Comparison of ENCODE assay signal across 12 mouse cellular contexts in the genomic region with DNA sequence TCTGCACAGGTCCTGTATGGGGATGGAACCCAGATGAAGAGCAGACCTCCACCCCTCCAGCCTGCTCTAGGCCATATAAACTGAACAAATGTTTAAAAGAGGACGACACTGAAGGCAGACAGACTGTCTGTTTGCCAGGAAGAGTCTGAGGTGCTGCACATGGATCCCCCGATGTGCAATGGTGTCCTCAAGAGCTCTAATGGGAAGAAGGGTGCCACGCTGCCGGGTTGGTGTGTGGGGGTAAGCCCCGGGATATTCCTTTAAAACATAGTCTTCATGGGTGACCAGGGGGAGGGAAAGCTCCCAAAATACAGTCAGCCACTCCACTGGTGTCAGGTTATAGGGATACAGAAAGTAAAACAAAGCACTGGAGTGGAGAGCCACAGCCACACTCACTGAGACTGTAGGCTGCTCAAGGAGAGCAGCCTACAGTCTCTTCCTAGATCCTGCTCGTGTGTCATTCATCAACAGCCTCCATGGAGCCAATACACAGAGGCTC. TPM values are rescaled to one million over a fixed set of nuclear protein-coding genes. Genes with fewer than 3 reads are reported as not detected.
DNase-seq lines count a peak whose midpoint lies in the region; ATAC-seq lines count a peak whose summit lies in the region.
"Had no signal": no experiment of that assay in that cellular context is flagged by ENCODE, and none has a peak within 500 bp of the region (broad histone marks: within the 10 kb centered on the region; RNA-seq: fewer than 3 reads in every experiment).

No protein-coding gene starts in this region.

- H3K4me3 ChIP-seq in heart, embryonic 15.5 days: no peak overlapping the region
- peak overlapping the region; percentile 89 for H3K4me3 ChIP-seq in megakaryocyte, embryonic 14.5 days (replicated peaks)
- no peak overlapping the region for H3K4me3 ChIP-seq in intestine, embryonic 16.5 days (ENCODE audit: low read length)
- no peak overlapping the region for H3K4me3 ChIP-seq in stomach, embryonic 15.5 days (replicated peaks)
- H3K4me3 ChIP-seq: neural tube, embryonic 12.5 days had no signal

- no peak overlapping the region for H3K9ac ChIP-seq in heart, embryonic 15.5 days
- peak overlapping the region; percentile 41; the same call in 1 of the 2 replicates for H3K9ac ChIP-seq in intestine, embryonic 16.5 days (ENCODE audit: low read depth, low read length)
- H3K9ac ChIP-seq in stomach, embryonic 15.5 days: no peak overlapping the region
- H3K9ac ChIP-seq: neural tube, embryonic 12.5 days had no signal

- H3K27ac ChIP-seq in heart, embryonic 15.5 days: peak overlapping the region; percentile 58
- peak overlapping the region; percentile 73 for H3K27ac ChIP-seq in intestine, embryonic 16.5 days (ENCODE audit: low read length)
- peak overlapping the region; percentile 81 for H3K27ac ChIP-seq in stomach, embryonic 15.5 days
- H3K27ac ChIP-seq: neural tube, embryonic 12.5 days had no signal

- ATAC-seq in heart, embryonic 15.5 days (replicated peaks; ENCODE audit: insufficient number of reproducible peaks, insufficient read depth, low FRiP score, low read depth): no peak
- no peak for ATAC-seq in megakaryocyte, adult 5-6 weeks (ENCODE audit: poor library complexity, severe bottlenecking)
- ATAC-seq in intestine, embryonic 16.5 days: no peak
- no peak for ATAC-seq in stomach, embryonic 15.5 days (ENCODE audit: insufficient read depth, low FRiP score, low read depth)

- no peaks in the 10 kb centered on the region for H3K9me3 ChIP-seq in heart, embryonic 15.5 days (replicated peaks)
- H3K9me3 ChIP-seq in megakaryocyte, embryonic 14.5 days: no peaks in the 10 kb centered on the region
- H3K9me3 ChIP-seq in intestine, embryonic 16.5 days (ENCODE audit: control insufficient read depth, low read length): no peaks in the 10 kb centered on the region
- H3K9me3 ChIP-seq in stomach, embryonic 15.5 days: no peaks in the 10 kb centered on the region
- H3K9me3 ChIP-seq: neural tube, embryonic 12.5 days had no signal

- H3K36me3 ChIP-seq in heart, embryonic 15.5 days: no peaks in the 10 kb centered on the region
- peaks cover 72% of the 10 kb centered on the region for H3K36me3 ChIP-seq in megakaryocyte, embryonic 14.5 days (replicated peaks; ENCODE audit: low read length)
- no peaks in the 10 kb centered on the region for H3K36me3 ChIP-seq in intestine, embryonic 16.5 days (ENCODE audit: control insufficient read depth, insufficient read depth, low read length)
- H3K36me3 ChIP-seq in stomach, embryonic 15.5 days: no peaks in the 10 kb centered on the region
- H3K36me3 ChIP-seq: neural tube, embryonic 12.5 days had no signal

- intact Hi-C loops in heart, postnatal 25 days (cut with DNase I): no loop called here

- H3K27me3 ChIP-seq in heart, embryonic 15.5 days: no peaks in the 10 kb centered on the region
- H3K27me3 ChIP-seq in megakaryocyte, embryonic 14.5 days (replicated peaks): peaks cover 5% of the 10 kb centered on the region
- H3K27me3 ChIP-seq in intestine, embryonic 16.5 days (replicated peaks; ENCODE audit: control insufficient read depth, insufficient read depth, low read length): no peaks in the 10 kb centered on the region
- no peaks in the 10 kb centered on the region for H3K27me3 ChIP-seq in stomach, embryonic 15.5 days (replicated peaks)
- H3K27me3 ChIP-seq: neural tube, embryonic 12.5 days had no signal

- peaks cover 71% of the 10 kb centered on the region for H3K4me1 ChIP-seq in heart, embryonic 15.5 days (replicated peaks)
- H3K4me1 ChIP-seq in megakaryocyte, embryonic 14.5 days: peaks cover 95% of the 10 kb centered on the region
- H3K4me1 ChIP-seq in intestine, embryonic 16.5 days (ENCODE audit: control insufficient read depth, insufficient read depth, low read length): peaks cover 28% of the 10 kb centered on the region
- peaks cover 76% of the 10 kb centered on the region for H3K4me1 ChIP-seq in stomach, embryonic 15.5 days

- DNase-seq in heart, postnatal 25 days (ENCODE audit: low spot score): no peak
- DNase-seq in frontal cortex, postnatal 36 days (ENCODE audit: low spot score in 2 of 2): no peak
- no peak for DNase-seq in right cerebral cortex, postnatal 25 days
- DNase-seq: lung, adult 2 months had no signal

- peak overlapping the region; percentile 7; the same call in 1 of the 2 replicates for H3K4me2 ChIP-seq in heart, embryonic 15.5 days
- peak overlapping the region; percentile 24 for H3K4me2 ChIP-seq in intestine, embryonic 16.5 days (ENCODE audit: low read depth, low read length)
- peak overlapping the region; percentile 32 for H3K4me2 ChIP-seq in stomach, embryonic 15.5 days
- H3K4me2 ChIP-seq: neural tube, embryonic 12.5 days had no signal

- WGBS in heart, embryonic 15.5 days: 68% methylated on average over 6 of the region's 6 CpGs
- 45% methylated on average over 6 of the region's 6 CpGs for WGBS in intestine, embryonic 16.5 days
- WGBS in stomach, embryonic 15.5 days: 60% methylated on average over 6 of the region's 6 CpGs

RNA-seq across cellular contexts. Expression of a gene that starts 18.2 kb away (rescaled TPM):
- polyA plus RNA-seq in heart, embryonic 15.5 days (2015; fragmentation: Nextera tagmentation; extraction: Ambion mirVana): 27.4 and 31.6 TPM in 2 replicates
- 10 to 100 TPM; 20.4 to 23.7 TPM for total RNA-seq in heart, postnatal 25 days (2021)
- polyA plus RNA-seq in megakaryocyte, embryonic 14.5 days (2012; ENCODE audit: insufficient read depth, low replicate concordance): 1.9 and 6.5 TPM in 2 replicates
- total RNA-seq in megakaryocyte, adult 5-6 weeks (2015): 41.7 and 51.1 TPM in 2 replicates
- 68.3 and 71.2 TPM in 2 replicates for total RNA-seq in megakaryocyte, adult 5-6 weeks (2017)
- polyA plus RNA-seq in intestine, embryonic 16.5 days (2015; fragmentation: Nextera tagmentation; extraction: Ambion mirVana): 13.9 and 14.6 TPM in 2 replicates
- polyA plus RNA-seq in stomach, embryonic 15.5 days (2015; fragmentation: Nextera tagmentation; extraction: Ambion mirVana): 26.7 and 28.6 TPM in 2 replicates

RNA-seq across cellular contexts. Expression of a gene that starts 47.8 kb away (rescaled TPM):
- not detected in 2 replicates for polyA plus RNA-seq in heart, embryonic 15.5 days (2015; fragmentation: Nextera tagmentation; extraction: Ambion mirVana)
- not detected for total RNA-seq in heart, postnatal 25 days (2021)
- not detected in 2 replicates for polyA plus RNA-seq in megakaryocyte, embryonic 14.5 days (2012; ENCODE audit: insufficient read depth, low replicate concordance)
- total RNA-seq in megakaryocyte, adult 5-6 weeks (2015): not detected in 2 replicates
- total RNA-seq in megakaryocyte, adult 5-6 weeks (2017): not detected in 2 replicates
- not detected in 2 replicates for polyA plus RNA-seq in intestine, embryonic 16.5 days (2015; fragmentation: Nextera tagmentation; extraction: Ambion mirVana)
- polyA plus RNA-seq in stomach, embryonic 15.5 days (2015; fragmentation: Nextera tagmentation; extraction: Ambion mirVana): not detected in 2 replicates
- total RNA-seq: heart, adult 8-10 months had no signal
- polyA plus RNA-seq: C2C12; lung, adult 2 months; neural tube, embryonic 12.5 days had no signal
